Mouse (Mus musculus) heart, postnatal 36 days (tissue): ENCODE measurements around the gene Cox7a1. TPM values are rescaled to one million over a fixed set of nuclear protein-coding genes. Genes with fewer than 3 reads are reported as not detected.
"Not testable (repeated sequence)": the region's sequence is repeated elsewhere in the genome, so short reads cannot be mapped to it uniquely, and the experiment has no call there.

ENCODE experiments used
- DNase-seq, 2 experiments: peaks; one replicate each; pipeline ENCODE4 v3.0.0; 2021 to 2022
- intact Hi-C: fragments of 180-260 bp; cut with DNase I; formaldehyde crosslinking; loops from one replicate; pipeline ENCODE4 v1.15.1; 2025
- total RNA-seq, 2 experiments: library from RNA; stranded (reverse); gene quantifications; 2 replicates each; pipeline ENCODE4 v1.2.3; 2021

The Cox7a1 gene
- total RNA-seq, 2 experiments from 2014 or later, result 2,810 to 3,153 TPM

- DNase-seq, result no peak
- intact Hi-C loops, result no loop called here
Observed at GRCm38 (mm10) chr7:30189116-30189491, 5.2 kb downstream of the Cox7a1 start.

- intact Hi-C loops, result no loop called here
- DNase-seq, result no peak
Observed at GRCm38 (mm10) chr7:30192088-30192487, 8.1 kb downstream of the Cox7a1 start.

- DNase-seq, result no peak
- intact Hi-C loops, result no loop called here
Observed at GRCm38 (mm10) chr7:30193013-30193412, 9.1 kb downstream of the Cox7a1 start.

GRCm38 (mm10) chr7:30193581-30194100 lies 9.7 kb downstream of the Cox7a1 start:
- intact Hi-C loops, result no loop called here

GRCm38 (mm10) chr7:30194101-30194831 lies 10.3 kb downstream of the Cox7a1 start:
- intact Hi-C loops, result no loop called here
- DNase-seq, result peak; percentile 61 to 71

More at GRCm38 (mm10) chr7:30193581-30194100, 9.7 kb downstream of the Cox7a1 start:
- peak; percentile 77 to 83 for DNase-seq

GRCm38 (mm10) chr7:30194884-30195283 lies 10.9 kb downstream of the Cox7a1 start:
- peak; percentile 94 to 95 for DNase-seq
- intact Hi-C loops, result no loop called here

GRCm38 (mm10) chr7:30195461-30195860 lies 11.5 kb downstream of the Cox7a1 start:
- intact Hi-C loops, result no loop called here
- no peak for DNase-seq

GRCm38 (mm10) chr7:30196171-30196570 lies 12.2 kb downstream of the Cox7a1 start:
- no peak for DNase-seq
- intact Hi-C loops, result no loop called here

GRCm38 (mm10) chr7:30197592-30198129 lies 13.7 kb downstream of the Cox7a1 start:
- no peak for DNase-seq
- intact Hi-C loops, result no loop called here

GRCm38 (mm10) chr7:30198481-30198971 lies 14.6 kb downstream of the Cox7a1 start, which contains the start of gene Capns1:
Gene Capns1, minus strand, starts transcription at chr7:30198811.
- peak; percentile 57 to 58 for DNase-seq
- intact Hi-C loops, result no loop called here

GRCm38 (mm10) chr7:30199498-30200139 lies 15.7 kb downstream of the Cox7a1 start:
- DNase-seq, result no peak
- intact Hi-C loops, result no loop called here

- intact Hi-C loops, result no loop called here
- DNase-seq, result no peak
Observed at GRCm38 (mm10) chr7:30200200-30200599, 16.3 kb downstream of the Cox7a1 start.

- DNase-seq, intact Hi-C loops: not testable (repeated sequence)
Observed at GRCm38 (mm10) chr7:30200661-30201060, 16.7 kb downstream of the Cox7a1 start.

GRCm38 (mm10) chr7:30202895-30203690 lies 19.1 kb downstream of the Cox7a1 start:
- intact Hi-C loops, result loop anchor here (2.0 kb wide), 1 partner anchor 190 kb away; no protein-coding TSS in a partner anchor

GRCm38 (mm10) chr7:30204380-30204779 lies 20.4 kb downstream of the Cox7a1 start:
- intact Hi-C loops, result no loop called here

More at GRCm38 (mm10) chr7:30202895-30203690, 19.1 kb downstream of the Cox7a1 start:
- DNase-seq, result peak; percentile 57 to 70

GRCm38 (mm10) chr7:30205383-30205782 lies 21.4 kb downstream of the Cox7a1 start:
- peak; percentile 67 to 76 for DNase-seq

More at GRCm38 (mm10) chr7:30204380-30204779, 20.4 kb downstream of the Cox7a1 start:
- DNase-seq, result no peak

GRCm38 (mm10) chr7:30206364-30206763 lies 22.4 kb downstream of the Cox7a1 start:
- DNase-seq, intact Hi-C loops: not testable (repeated sequence)

More at GRCm38 (mm10) chr7:30205383-30205782, 21.4 kb downstream of the Cox7a1 start:
- intact Hi-C loops, result loop anchor here (1.0 kb wide), 1 partner anchor 24 kb away; no protein-coding TSS in a partner anchor

- no peak for DNase-seq
- intact Hi-C loops, result no loop called here
Observed at GRCm38 (mm10) chr7:30211025-30211424, 27.1 kb downstream of the Cox7a1 start.

GRCm38 (mm10) chr7:30213881-30214280 lies 29.9 kb downstream of the Cox7a1 start:
- DNase-seq, result no peak
- intact Hi-C loops, result no loop called here

- no peak for DNase-seq
- intact Hi-C loops, result loop anchor here (5.0 kb wide), 1 partner anchor 34 kb away; the partner anchor contains the start of gene Cox7a1
Observed at GRCm38 (mm10) chr7:30215875-30216274, 31.9 kb downstream of the Cox7a1 start.
